Comparison of ENCODE assay signal across 9 mouse cellular contexts in the genomic region with DNA sequence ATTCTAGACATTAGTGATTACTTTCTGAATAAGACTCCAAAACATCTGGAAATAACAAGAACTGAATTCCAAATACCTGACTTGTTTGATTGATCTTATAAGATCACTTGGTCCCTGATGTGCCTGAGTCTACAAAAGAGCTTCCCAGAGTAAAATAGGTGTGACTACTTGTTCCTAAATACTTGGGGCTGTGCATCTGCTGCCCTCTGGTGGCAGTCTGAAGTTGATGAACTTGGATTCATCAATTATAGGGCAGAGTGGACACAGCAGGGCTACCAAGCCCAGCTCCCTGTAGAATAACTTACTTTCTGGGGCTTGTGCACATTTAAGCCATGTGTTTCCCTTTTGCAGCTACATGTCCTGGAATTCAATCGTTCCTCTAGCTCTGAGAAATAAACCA. TPM values are rescaled to one million over a fixed set of nuclear protein-coding genes. Genes with fewer than 3 reads are reported as not detected.
DNase-seq lines count a peak whose midpoint lies in the region; ATAC-seq lines count a peak whose summit lies in the region.
"Had no signal": no experiment of that assay in that cellular context is flagged by ENCODE, and none has a peak within 500 bp of the region (broad histone marks: within the 10 kb centered on the region; RNA-seq: fewer than 3 reads in every experiment).

No protein-coding gene starts in this region.

- H3K9me3 ChIP-seq in liver, embryonic 15.5 days (replicated peaks), result no peaks in the 10 kb centered on the region
- H3K9me3 ChIP-seq: heart, embryonic 15.5 days had no signal

- 0 out of 2 replicates have a peak, but pooled peaks cover 3% of the 10 kb centered on the region for H3K4me1 ChIP-seq in liver, embryonic 15.5 days (replicated peaks)
- H3K4me1 ChIP-seq: heart, embryonic 15.5 days had no signal

- H3K36me3 ChIP-seq in liver, embryonic 15.5 days (replicated peaks), result no peaks in the 10 kb centered on the region

- H3K9ac ChIP-seq in liver, embryonic 15.5 days, result no peak overlapping the region
- H3K9ac ChIP-seq: heart, embryonic 15.5 days had no signal

- no peak overlapping the region for H3K4me3 ChIP-seq in liver, embryonic 15.5 days (replicated peaks)
- H3K4me3 ChIP-seq: heart, embryonic 15.5 days had no signal

- H3K27ac ChIP-seq in liver, embryonic 15.5 days (replicated peaks), result no peak overlapping the region
- H3K27ac ChIP-seq: heart, embryonic 15.5 days had no signal

- ATAC-seq in liver, embryonic 15.5 days (ENCODE audit: insufficient read depth), result 0 out of 2 replicates have a peak, but pooled peaks have one; percentile 25

- no peaks in the 10 kb centered on the region for H3K27me3 ChIP-seq in liver, embryonic 15.5 days
- H3K27me3 ChIP-seq: heart, embryonic 15.5 days had no signal

- H3K4me2 ChIP-seq in liver, embryonic 15.5 days, result no peak overlapping the region
- H3K4me2 ChIP-seq: heart, embryonic 15.5 days had no signal

- DNase-seq in CD8-positive naive resting alpha-beta T cell, adult 2 months (ENCODE audit: low read depth in 2 of 2, low spot score in 2 of 2), result peak; percentile 37 to 47
- DNase-seq in adrenal gland, postnatal 10 days, result peak; percentile 82
- peak; percentile 51 for DNase-seq in embryo, embryonic 9.5 days (ENCODE audit: extremely low spot score)
- DNase-seq in heart, adult 8-10 months (ENCODE audit: low spot score), result peak; percentile 76
- DNase-seq in kidney, postnatal 25 days, result peak; percentile 78 to 85
- DNase-seq in ovary, postnatal 36 days (ENCODE audit: low spot score), result peak; percentile 64
- peak; percentile 61 for DNase-seq in thymus, postnatal 25 days

- 21% methylated on average over 1 of the region's 1 CpGs for WGBS in liver, embryonic 15.5 days (ENCODE audit: insufficient replicate concordance)

RNA-seq across cellular contexts. Expression of a gene that starts 7.0 kb away (rescaled TPM):
- total RNA-seq in adrenal gland, postnatal 10 days (2021), result 10 to 100 TPM; 27.4 to 27.7 TPM
- 1 to 10 TPM; 5.5 to 7.9 (median 6.0) TPM for total RNA-seq in heart, adult 8-10 months (2022)
- polyA plus RNA-seq in liver, embryonic 15.5 days (2015; fragmentation: Nextera tagmentation; extraction: Ambion mirVana), result 11.6 and 12.5 TPM in 2 replicates

RNA-seq across cellular contexts. Expression of a gene that starts 7.4 kb away (rescaled TPM):
- total RNA-seq in adrenal gland, postnatal 10 days (2021), result 100 to 1,000 TPM; 157 to 176 TPM
- 100 to 1,000 TPM; 121 to 132 (median 127) TPM for total RNA-seq in heart, adult 8-10 months (2022)
- polyA plus RNA-seq in liver, embryonic 15.5 days (2015; fragmentation: Nextera tagmentation; extraction: Ambion mirVana), result 15.8 and 16.1 TPM in 2 replicates

RNA-seq across cellular contexts. Expression of a gene that starts 30.7 kb away (rescaled TPM):
- 10 to 100 TPM; 32.2 to 42.3 TPM for total RNA-seq in adrenal gland, postnatal 10 days (2021)
- 10 to 100 TPM; 34.4 to 45.1 (median 42.8) TPM for total RNA-seq in heart, adult 8-10 months (2022)
- 26.0 and 27.0 TPM in 2 replicates for polyA plus RNA-seq in liver, embryonic 15.5 days (2015; fragmentation: Nextera tagmentation; extraction: Ambion mirVana)

RNA-seq across cellular contexts. Expression of a gene that starts 42.2 kb away (rescaled TPM):
- total RNA-seq in adrenal gland, postnatal 10 days (2021), result 10 to 100 TPM; 78.6 to 78.9 TPM
- total RNA-seq in heart, adult 8-10 months (2022), result 10 to 100 TPM; 39.1 to 47.7 (median 43.9) TPM
- 47.6 and 49.2 TPM in 2 replicates for polyA plus RNA-seq in liver, embryonic 15.5 days (2015; fragmentation: Nextera tagmentation; extraction: Ambion mirVana)
